Mouse (Mus musculus) induced T-regulatory cell, adult 2 months (primary cell): ENCODE measurements around the gene Gm5926.
"Not testable (repeated sequence)": the region's sequence is repeated elsewhere in the genome, so short reads cannot be mapped to it uniquely, and the experiment has no call there.

ENCODE experiments used
- DNase-seq: peaks from one replicate; pipeline ENCODE4 v3.0.0-alpha.2; 2012; ENCODE audit warnings: low read depth

Gene Gm5926

DNA sequence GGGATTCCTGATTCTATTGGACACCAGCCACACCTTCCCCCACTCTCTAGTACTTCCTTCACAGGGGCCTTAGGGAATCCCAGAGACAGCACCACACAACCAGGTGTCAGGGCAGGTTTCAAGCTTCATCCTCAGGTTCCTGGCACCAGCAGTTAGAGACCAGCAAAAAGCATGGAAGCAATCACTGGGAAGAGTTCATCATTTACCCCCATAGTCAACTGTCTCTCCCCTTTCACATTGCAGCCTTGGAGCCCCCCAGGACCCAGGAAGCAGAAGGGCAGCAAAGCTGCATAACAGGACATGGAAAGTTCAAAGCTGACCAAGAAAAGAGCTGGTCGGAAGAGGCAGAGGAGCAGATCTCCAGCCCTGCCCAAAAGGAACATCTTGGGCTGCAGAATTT is at the start of gene Gm5926:
Gene Gm5926, plus strand, starts transcription at position 301 of the 400 bp plus-strand sequence.
- not testable (repeated sequence) for DNase-seq

DNA sequence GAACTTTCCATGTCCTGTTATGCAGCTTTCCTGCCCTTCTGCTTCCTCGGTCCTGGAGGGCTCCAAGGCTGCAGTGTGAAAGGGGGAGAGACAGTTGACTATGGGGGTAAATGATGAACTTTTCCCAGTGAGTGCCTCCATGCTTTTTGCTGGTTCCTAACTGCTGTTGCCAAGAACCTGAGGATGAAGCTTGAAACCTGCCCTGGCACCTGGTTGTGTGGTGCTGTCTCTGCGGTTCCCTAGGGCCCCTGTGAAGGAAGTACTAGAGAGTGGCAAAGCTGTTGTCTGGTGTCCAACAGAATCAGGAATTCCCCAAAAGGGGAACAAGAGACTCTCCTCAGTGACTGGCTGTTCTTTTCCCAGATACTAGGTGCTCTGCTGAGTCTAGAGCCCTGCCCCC is 49.5 kb upstream of the Gm5926 start:
- DNase-seq: not testable (repeated sequence)

DNA sequence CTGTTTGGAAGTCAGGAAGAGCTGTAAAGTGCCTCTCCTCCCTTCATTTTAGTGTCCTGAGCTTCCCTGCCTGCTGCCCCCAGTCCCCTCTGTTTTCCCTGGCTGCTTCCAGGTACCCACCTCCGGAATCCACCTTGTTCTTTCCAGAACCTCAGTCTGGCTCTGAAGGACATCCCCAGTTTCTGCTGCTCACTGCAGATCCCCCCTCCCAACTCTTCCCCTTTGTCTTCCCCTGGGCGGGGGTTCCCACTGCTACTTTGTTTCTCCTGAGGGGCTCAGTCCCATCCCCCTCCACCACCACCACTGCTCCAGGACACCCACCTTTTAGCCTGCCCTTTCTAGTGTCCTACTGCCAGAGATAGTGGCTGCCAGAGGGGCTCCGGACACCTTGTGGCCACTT is 49.1 kb upstream of the Gm5926 start:
- not testable (repeated sequence) for DNase-seq
